Mouse (Mus musculus) thymus, adult 2 months (tissue): ENCODE results near the gene Rab3c. TPM values are rescaled to one million over a fixed set of nuclear protein-coding genes. Genes with fewer than 3 reads are reported as not detected.

Experiments
- DNase-seq: peaks from one replicate; pipeline ENCODE4 v3.0.0; 2021
- H3K27ac ChIP-seq: fragments of 200-500 bp; 2 replicates; pipeline ENCODE4 v1.5.1; 2012; ENCODE audit warnings: low read length, control low read depth; ENCODE audit not compliant: control insufficient read depth, insufficient read depth
- H3K27me3 ChIP-seq: fragments of 200-500 bp; 2 replicates; pipeline ENCODE4 v1.6.1; 2012; ENCODE audit warnings: mild to moderate bottlenecking, low read length, moderate library complexity, mixed read lengths; ENCODE audit not compliant: control insufficient read depth, insufficient read depth
- H3K36me3 ChIP-seq: fragments of 200-500 bp; 2 replicates; pipeline ENCODE4 v1.6.1; 2012; ENCODE audit warnings: mild to moderate bottlenecking, low read length, moderate library complexity; ENCODE audit not compliant: control insufficient read depth, insufficient read depth
- H3K4me1 ChIP-seq: fragments of 200-500 bp; replicated peaks from 2 replicates; pipeline ENCODE4 v1.6.1; 2012; ENCODE audit warnings: low read length; ENCODE audit not compliant: control insufficient read depth, insufficient read depth
- H3K4me3 ChIP-seq: fragments of 200-500 bp; 2 replicates; pipeline ENCODE4 v1.5.1; 2012; ENCODE audit warnings: mild to moderate bottlenecking, low read length, control low read depth, moderate library complexity; ENCODE audit not compliant: control insufficient read depth, insufficient read depth
- CTCF ChIP-seq: fragments of 200-500 bp; IDR thresholded peaks from 2 replicates; pipeline ENCODE4 v1.5.1; 2012; ENCODE audit warnings: mild to moderate bottlenecking, control low read depth, low read length, moderate library complexity, borderline replicate concordance; ENCODE audit not compliant: control insufficient read depth, poor library complexity, insufficient read depth; ENCODE audit errors: extremely low read depth
- POLR2A ChIP-seq: fragments of 200-500 bp; IDR thresholded peaks from 2 replicates; pipeline ENCODE4 v1.6.1; 2012; ENCODE audit warnings: mild to moderate bottlenecking, low read length, control low read depth, moderate library complexity; ENCODE audit not compliant: control insufficient read depth, poor library complexity, insufficient read depth; ENCODE audit errors: extremely low read depth
- WGBS: fragments of 180-500 bp; shearing (Covaris S2); methylation state at CpG from one replicate; pipeline ENCODE4 v1.1.7; 2018; 5-methylcytosine and 5-hydroxymethylcytosine counted together
- polyA plus RNA-seq: library from polyadenylated mRNA; depleted of rRNA; stranded (reverse); fragments of >200 nt; gene quantifications from 2 replicates; pipeline ENCODE4 v1.2.3, GENCODE M21; 2012; rRNA removed

The Rab3c gene
- not detected in 2 replicates for polyA plus RNA-seq

DNA sequence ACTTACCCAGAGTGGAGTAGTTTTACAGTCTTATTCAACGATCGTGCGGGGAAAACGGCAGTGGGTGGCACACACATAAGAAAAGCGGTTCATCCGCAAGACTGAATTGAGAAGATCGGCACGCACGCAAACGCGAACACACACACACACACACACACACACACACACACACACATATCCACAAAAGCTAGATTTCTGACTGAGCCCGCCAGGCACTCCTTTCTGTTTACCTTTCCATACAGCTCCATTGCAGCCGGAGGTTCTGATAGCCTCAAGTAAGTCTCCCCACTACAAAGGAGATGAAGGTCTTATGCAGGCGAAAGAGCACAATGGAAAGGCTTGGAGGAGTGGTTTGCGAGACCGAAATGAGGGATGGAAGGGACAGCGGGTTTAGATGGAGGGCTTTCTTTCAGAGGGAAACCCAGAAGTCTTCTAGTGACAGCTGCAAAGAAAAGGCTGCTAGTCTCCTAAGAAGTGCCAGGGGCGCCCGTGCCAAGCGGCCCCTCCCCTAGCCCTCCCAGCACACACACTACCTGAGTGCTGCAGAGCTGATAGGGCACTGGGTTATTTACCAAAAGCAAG lies at the start of gene Rab3c:
TSS of gene Rab3c (minus strand) at position 434 of the 582 bp plus-strand sequence.
- Histone ChIP-seq H3K36me3 (no peaks in the 10 kb centered on the region), H3K27me3 (no peaks in the 10 kb centered on the region; the same call in 1 of the 2 replicates), H3K4me1 (no peaks in the 10 kb centered on the region), H3K4me3 (no peak within 1 kb of the TSS), H3K27ac (no peak within 1 kb of the TSS)
- WGBS, result 6% methylated on average over 20 of the region's 20 CpGs
- no peak for DNase-seq
- TF ChIP-seq CTCF (no peak), POLR2A (no peak)

DNA sequence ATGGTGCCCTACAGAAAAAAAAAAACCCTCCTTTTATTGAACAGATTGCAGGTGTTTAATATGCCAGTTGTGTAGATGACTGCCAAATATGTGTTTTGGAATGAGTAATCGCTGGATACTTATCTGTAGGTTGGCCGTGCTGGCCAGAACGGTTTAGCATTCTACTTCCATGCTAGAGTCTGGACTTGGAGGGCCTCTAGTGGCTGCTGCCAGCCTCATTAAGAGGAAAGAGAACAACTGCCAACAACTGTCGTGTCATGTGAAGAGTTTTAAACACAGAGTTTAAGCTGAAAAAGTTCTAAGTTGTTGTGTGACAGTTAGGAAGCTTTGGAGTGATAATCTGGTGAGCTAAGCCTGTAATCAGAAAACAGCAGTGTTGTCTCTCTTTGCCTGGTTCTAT lies 38.0 kb upstream of the Rab3c start:
- no peak for TF ChIP-seq CTCF
- no peak for TF ChIP-seq POLR2A
- WGBS, result 47% methylated on average over 4 of the region's 4 CpGs
- no peak for DNase-seq
- Histone ChIP-seq H3K36me3 (no peaks in the 10 kb centered on the region), H3K27ac (no peak overlapping the region), H3K4me1 (no peaks in the 10 kb centered on the region), H3K4me3 (no peak overlapping the region), H3K27me3 (no peaks in the 10 kb centered on the region)

DNA sequence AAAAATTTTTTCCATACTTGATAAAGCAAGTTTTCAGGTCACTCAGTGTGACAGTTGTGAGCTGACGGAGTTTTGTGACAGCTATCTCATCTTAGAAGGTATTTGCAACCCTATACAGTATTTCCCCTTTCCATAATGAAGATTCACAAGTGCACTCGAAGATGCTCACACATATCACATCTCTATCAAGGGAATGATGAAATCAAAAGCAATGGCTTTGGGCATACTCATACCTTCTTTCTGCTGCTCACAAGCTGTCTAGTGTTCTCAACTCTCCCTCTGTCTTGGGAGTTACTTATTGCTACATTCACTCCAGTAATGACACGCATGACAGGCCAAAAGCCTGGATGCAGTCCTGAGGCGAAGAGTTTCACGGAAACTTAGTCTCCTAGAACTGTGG lies 26.4 kb upstream of the Rab3c start:
- no peak for DNase-seq
- TF ChIP-seq POLR2A (no peak), CTCF (no peak)
- 90% methylated on average over 5 of the region's 5 CpGs for WGBS
- Histone ChIP-seq H3K4me3 (no peak overlapping the region), H3K27ac (no peak overlapping the region), H3K27me3 (no peaks in the 10 kb centered on the region), H3K36me3 (no peaks in the 10 kb centered on the region), H3K4me1 (no peaks in the 10 kb centered on the region)

DNA sequence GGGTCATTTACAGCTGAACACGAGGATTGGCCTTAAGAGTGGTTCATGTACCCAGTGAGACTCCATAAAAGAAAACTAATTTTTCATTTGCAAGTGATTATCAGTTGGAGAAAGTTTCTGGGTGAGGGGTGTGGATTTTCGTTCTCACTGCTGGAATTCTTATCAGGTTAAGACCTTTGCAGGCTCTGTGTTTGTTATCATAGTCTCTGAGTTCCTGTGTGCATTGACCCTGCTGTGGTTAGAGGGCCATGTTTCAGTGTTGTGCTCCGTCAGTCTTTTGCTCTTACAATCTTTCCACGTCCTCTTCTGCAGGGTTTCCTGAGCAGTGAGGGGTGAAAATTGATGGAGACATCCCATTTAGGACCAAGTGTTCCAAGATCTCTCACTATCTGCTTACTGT lies 16.3 kb upstream of the Rab3c start:
- no peak for DNase-seq

DNA sequence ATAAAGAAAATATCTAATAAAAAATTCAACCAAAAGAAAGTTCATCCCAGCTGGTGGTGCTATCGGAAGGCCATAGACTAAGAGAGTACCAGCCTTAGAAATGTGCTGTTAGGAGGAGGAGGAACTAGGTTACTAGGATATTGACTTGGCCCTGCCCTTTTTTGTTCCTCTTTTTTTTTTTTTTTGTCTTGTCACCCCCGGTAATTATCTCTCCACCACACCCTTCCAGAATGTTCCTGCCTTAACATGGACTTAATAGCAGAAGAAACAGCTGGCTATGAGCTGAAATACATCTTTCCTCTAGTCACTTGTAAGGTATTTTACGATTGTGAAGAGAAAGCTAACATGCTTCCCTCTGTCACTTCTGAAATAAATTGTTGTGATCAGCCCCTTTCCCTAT lies 7.7 kb upstream of the Rab3c start:
- WGBS, result 44% methylated on average over 3 of the region's 3 CpGs
- Histone ChIP-seq H3K4me1 (no peaks in the 10 kb centered on the region), H3K27ac (no peak overlapping the region)

More for the DNA sequence above, 16.3 kb upstream of the Rab3c start:
- WGBS, result 73% methylated on average over 4 of the region's 4 CpGs
- H3K4me1 ChIP-seq, result no peaks in the 10 kb centered on the region
- TF ChIP-seq CTCF (no peak), POLR2A (no peak)
- H3K36me3 ChIP-seq, result no peaks in the 10 kb centered on the region
- no peaks in the 10 kb centered on the region for H3K27me3 ChIP-seq
- no peak overlapping the region for H3K27ac ChIP-seq
- no peak overlapping the region for H3K4me3 ChIP-seq

DNA sequence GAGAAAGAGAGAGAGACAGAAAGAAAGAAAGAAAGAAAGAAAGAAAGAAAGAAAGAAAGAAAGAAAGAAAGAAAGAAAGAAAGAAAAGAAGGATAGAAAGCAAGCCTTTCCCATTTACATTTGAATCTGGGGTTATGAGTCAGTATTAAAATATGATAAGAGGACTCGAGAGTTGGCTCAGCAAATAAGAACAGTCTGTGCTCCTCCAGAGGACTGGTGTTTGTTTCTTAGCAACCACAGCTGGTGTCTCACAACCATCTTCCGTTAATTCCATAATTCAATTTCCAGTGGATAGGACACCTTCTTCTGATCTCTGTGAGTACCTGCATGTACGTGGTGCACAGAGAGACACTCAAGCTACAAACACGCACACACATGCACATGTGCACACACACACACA lies 3.0 kb upstream of the Rab3c start:
- TF ChIP-seq CTCF (no peak), POLR2A (no peak)
- H3K36me3 ChIP-seq, result no peaks in the 10 kb centered on the region
- no peaks in the 10 kb centered on the region; the same call in 1 of the 2 replicates for H3K27me3 ChIP-seq
- H3K27ac ChIP-seq, result no peak overlapping the region
- no peaks in the 10 kb centered on the region for H3K4me1 ChIP-seq
- DNase-seq, result no peak
- no peak overlapping the region for H3K4me3 ChIP-seq
- 86% methylated on average over 4 of the region's 4 CpGs for WGBS

More for the DNA sequence above, 7.7 kb upstream of the Rab3c start:
- DNase-seq, result no peak
- H3K36me3 ChIP-seq, result no peaks in the 10 kb centered on the region
- H3K4me3 ChIP-seq, result no peak overlapping the region
- H3K27me3 ChIP-seq, result no peaks in the 10 kb centered on the region
- no peak for TF ChIP-seq POLR2A
- TF ChIP-seq CTCF, result no peak

DNA sequence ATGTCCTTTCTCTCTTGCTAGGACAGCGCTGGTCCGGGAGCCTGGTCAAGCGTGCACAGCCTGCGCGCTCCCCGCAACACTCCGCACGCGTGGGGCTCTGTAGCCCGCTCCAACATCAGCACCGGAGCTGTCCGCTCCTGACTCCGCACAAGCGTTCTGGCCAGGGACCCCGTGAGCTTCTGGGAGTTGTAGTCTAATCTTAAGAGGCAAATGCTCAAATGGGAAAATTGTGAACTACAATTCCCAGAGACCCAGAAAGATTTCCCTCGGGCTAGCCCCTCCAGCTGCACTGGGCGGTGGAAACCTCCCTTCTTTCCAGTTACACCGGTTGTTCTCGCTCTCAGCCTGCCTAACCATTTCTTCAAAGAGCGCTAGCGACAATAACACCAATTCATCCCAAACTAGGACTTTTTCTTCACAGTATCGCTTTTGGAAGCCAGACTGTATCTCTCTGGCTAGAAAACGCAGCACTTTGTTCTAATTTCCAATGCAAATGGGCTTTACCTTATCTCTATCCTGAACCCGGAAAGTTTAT lies 701 bp downstream of the Rab3c start:
- no peak for DNase-seq

More for the DNA sequence above, 701 bp downstream of the Rab3c start:
- Histone ChIP-seq H3K4me1 (no peaks in the 10 kb centered on the region), H3K4me3 (no peak overlapping the region), H3K36me3 (no peaks in the 10 kb centered on the region), H3K27me3 (no peaks in the 10 kb centered on the region; the same call in 1 of the 2 replicates), H3K27ac (no peak overlapping the region)
- TF ChIP-seq CTCF (no peak), POLR2A (no peak)
- WGBS, result 5% methylated on average over 24 of the region's 24 CpGs
